Mouse (Mus musculus) lung, adult 2 months (tissue): ENCODE results near the gene Apbb2. TPM values are rescaled to one million over a fixed set of nuclear protein-coding genes. Genes with fewer than 3 reads are reported as not detected.

ENCODE experiments used
- DNase-seq: peaks from one replicate; pipeline ENCODE4 v3.0.0; 2022
- H3K4me1 ChIP-seq: fragments of 200-500 bp; 2 replicates; pipeline ENCODE4 v1.6.1; 2011; ENCODE audit warnings: low read length; ENCODE audit not compliant: control insufficient read depth, insufficient read depth
- H3K4me3 ChIP-seq: fragments of 200-500 bp; replicated peaks from 2 replicates; pipeline ENCODE3; 2011; ENCODE audit warnings: low read depth, mild to moderate bottlenecking, control low read depth, low read length; ENCODE audit errors: extremely low read depth
- CTCF ChIP-seq: fragments of 200-500 bp; IDR thresholded peaks from 2 replicates; pipeline ENCODE4 v1.5.1; 2011; ENCODE audit warnings: mild to moderate bottlenecking, low read length, control low read depth; ENCODE audit not compliant: insufficient read depth
- POLR2A ChIP-seq: fragments of 200-500 bp; IDR thresholded peaks from 2 replicates; pipeline ENCODE4 v1.6.1; 2011; ENCODE audit warnings: low read depth, mild to moderate bottlenecking, control low read depth, low read length, borderline replicate concordance; ENCODE audit errors: extremely low read depth
- WGBS: fragments of 180-500 bp; shearing (Covaris S2); methylation state at CpG from one replicate; pipeline ENCODE4 v1.1.7; 2018; 5-methylcytosine and 5-hydroxymethylcytosine counted together
- polyA plus RNA-seq: library from polyadenylated mRNA; depleted of rRNA; stranded (reverse); fragments of >200 nt; gene quantifications from 2 replicates; pipeline ENCODE4 v1.2.3, GENCODE M21; 2012; rRNA removed

Apbb2 gene
- polyA plus RNA-seq, result 11.7 and 24.6 TPM in 2 replicates

DNA sequence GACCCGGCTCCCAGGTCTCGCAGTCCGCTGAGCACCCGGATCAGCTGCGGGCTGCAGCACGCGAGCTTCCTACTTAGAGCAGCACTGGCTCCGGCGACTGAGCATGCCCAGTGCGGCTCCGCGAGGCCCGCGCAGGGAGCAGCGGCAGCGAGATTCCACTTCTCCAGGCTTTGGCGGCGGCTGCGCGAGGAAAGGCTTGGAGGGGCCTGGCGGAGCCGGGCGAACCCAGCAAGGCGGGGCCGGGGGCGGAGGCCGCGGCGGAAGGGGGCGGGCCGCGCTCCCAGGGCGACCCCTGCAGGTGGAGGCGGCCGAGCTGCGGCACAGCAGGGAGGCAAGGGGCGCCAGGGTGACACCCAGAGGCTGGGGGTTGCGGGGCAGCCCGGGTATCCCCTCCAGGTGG is at the start of gene Apbb2:
Gene Apbb2 (minus strand): TSS at position 188 of the 400 bp plus-strand sequence.
- Histone ChIP-seq H3K4me1 (peaks cover 32% of the 10 kb centered on the region), H3K4me3 (peak within 1 kb of the TSS; percentile 66)
- TF ChIP-seq POLR2A (peak; percentile 79; the same call in 1 of the 2 replicates), CTCF (peak; percentile 13; the same call in 1 of the 2 replicates)
- DNase-seq, result peak; percentile 91
- WGBS, result under 1% methylated on average over 39 of the region's 39 CpGs

DNA sequence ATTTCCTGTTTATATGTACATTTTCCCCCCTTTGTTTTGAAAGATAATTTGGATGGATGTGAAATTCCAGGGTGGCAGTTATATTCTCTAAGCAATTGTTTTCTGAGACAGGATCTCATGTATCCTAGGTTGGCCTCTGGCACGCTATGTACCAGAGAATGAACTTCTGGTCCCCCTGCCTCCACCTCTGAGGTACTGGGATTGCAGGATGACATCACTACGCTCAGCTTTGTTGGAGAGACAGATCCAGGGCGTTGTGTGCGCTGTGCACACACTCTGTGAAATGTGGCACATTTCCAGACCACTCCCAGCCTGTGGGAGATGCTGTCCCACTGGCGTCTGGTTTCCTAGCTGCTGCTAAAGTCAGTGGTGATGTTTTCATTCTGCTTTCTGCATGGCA is 35.6 kb upstream of the Apbb2 start:
- WGBS, result 10% methylated on average over 5 of the region's 5 CpGs
- Histone ChIP-seq H3K4me1 (peaks cover 6% of the 10 kb centered on the region), H3K4me3 (no peak overlapping the region)
- TF ChIP-seq POLR2A (no peak), CTCF (no peak)
- peak; percentile 12 for DNase-seq

DNA sequence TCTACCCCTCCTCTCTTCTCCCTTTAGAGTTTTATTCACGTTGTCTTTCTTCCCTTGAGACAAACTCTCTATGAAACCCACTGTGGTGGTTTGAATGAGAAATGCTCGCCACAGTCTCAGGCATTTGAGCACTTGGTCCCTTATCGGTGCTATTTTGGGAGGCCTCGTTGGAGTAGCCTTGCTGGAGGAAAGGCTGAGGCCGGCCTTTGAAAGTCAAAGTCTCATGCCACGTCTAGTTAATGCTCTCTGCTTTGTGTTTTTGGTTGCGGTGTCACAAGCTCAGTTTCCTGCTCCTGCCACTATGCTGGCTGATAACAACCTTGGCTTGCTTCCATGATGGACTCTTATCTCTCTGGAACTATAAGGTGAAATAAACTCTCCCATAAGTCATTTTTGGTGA is 28.9 kb upstream of the Apbb2 start:
- no peak for DNase-seq
- no peak for TF ChIP-seq POLR2A
- no peak for TF ChIP-seq CTCF
- H3K4me3 ChIP-seq, result no peak overlapping the region
- no peaks in the 10 kb centered on the region for H3K4me1 ChIP-seq
- 35% methylated on average over 7 of the region's 7 CpGs for WGBS

DNA sequence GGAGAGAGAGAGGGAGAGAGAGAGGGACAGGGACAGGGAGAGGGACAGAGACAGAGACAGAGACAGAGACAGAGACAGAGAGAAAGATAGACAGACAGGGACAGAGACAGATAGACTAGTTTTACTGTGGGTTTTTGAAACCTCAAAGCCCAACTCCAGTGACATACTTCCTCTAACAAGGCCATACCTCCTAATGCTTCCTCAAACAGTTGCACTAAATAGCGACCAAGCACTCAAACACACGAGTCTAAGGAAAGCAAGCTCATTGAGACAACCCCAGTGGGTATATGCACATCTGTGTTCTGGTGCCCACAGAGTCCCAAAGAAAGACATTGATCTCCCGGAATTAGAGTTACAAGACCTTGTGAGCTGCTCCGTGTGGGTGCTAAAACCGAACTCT is 24.7 kb upstream of the Apbb2 start:
- Histone ChIP-seq H3K4me1 (no peaks in the 10 kb centered on the region), H3K4me3 (no peak overlapping the region)
- no peak for DNase-seq
- TF ChIP-seq CTCF (no peak), POLR2A (no peak)
- WGBS, result 85% methylated on average over 5 of the region's 5 CpGs

DNA sequence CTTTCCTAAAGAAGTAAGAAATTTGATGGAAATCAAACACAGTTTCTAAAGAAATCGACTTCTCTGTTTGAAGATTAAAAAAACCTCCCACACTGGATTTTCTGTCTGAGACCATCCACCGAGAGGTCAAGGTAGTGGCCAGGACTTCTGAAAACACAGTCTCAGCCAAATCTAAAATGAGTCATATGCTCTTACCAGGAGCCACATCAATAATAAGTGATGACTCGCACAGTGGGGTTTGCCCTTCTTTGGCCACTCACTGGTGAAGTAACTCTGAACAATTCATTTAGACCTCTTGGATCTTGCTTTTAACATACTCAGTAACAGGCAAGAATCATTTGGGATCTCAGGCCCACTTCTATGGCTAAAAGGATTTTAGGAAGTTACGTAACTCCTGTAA is 23.6 kb upstream of the Apbb2 start:
- 77% methylated on average over 4 of the region's 4 CpGs for WGBS
- H3K4me3 ChIP-seq, result no peak overlapping the region

DNA sequence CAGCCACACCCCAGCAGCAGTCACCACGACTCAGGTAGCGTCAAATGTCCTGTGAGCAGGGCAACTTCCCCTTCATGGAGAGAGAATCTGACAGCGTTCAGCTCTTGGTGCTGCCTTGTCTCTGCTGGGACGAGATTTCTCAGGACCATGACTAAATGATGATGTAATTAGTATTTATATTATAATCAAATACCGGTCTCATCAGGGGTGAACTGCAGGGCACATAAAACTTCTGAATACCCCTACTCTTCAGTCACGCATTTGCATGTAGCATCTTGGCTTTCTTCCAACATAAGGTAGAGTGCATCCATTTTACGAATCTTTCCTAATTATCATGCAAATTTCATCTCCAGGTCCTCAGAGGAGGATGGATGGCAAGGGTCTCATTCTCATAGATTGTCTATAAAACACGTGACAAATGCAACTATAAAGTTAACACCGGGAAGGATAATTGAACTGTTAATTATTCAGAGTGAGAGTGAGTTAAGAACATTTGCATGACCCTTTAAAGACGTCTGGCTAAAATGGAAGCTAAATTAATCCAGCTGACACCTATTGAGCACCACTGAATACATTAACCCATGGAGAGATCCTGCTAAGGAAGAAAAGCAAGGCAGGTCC is 17.0 kb upstream of the Apbb2 start:
- Histone ChIP-seq H3K4me1 (no peaks in the 10 kb centered on the region), H3K4me3 (no peak overlapping the region)
- WGBS, result 62% methylated on average over 10 of the region's 10 CpGs
- no peak for TF ChIP-seq CTCF
- TF ChIP-seq POLR2A, result no peak
- DNase-seq, result no peak

More for the DNA sequence above, 23.6 kb upstream of the Apbb2 start:
- TF ChIP-seq POLR2A (no peak), CTCF (no peak)
- DNase-seq, result no peak
- no peaks in the 10 kb centered on the region for H3K4me1 ChIP-seq

DNA sequence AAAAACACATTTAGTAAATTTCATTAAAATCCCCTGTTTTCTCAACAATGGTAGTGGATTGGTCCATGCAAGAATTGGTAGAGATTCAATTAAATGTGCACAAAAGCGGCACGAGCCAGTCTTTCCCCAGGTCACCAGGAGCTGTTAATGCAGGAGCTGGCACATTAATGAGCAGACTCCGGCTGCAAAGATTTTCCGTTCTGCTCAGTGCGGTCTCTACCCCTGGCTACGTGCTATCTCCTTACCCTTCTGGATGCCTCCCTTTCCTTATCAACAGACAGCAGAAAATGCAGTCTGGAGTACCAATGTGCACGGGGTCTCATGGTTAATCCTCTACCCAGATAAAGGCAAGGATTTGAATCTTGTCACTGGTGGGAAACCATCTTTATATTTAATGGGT is 9.2 kb upstream of the Apbb2 start:
- no peak for TF ChIP-seq CTCF
- TF ChIP-seq POLR2A, result no peak

DNA sequence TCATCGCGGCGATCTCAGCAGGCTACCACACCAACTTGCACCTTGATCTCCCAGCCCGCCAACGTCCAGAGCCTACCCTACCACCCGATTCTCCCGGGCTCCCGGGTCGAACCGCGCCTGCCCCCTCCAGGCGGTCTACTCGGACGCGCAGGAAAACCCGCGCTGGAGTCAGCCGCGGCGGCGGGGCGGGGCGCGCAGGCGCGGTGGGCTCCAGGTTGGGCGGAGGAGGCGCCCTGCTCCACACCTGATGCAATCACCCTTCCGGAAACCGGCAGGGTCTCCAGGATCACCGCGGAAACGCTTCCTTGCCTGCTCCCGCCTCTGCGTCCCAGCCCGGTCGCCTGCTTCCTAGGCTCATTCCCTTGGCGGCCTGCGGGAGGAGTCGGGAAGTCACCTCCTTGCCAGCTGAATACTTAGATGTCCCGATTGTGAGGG is 1.6 kb upstream of the Apbb2 start:
- TF ChIP-seq CTCF (no peak), POLR2A (peak; percentile 35; the same call in 1 of the 2 replicates)
- DNase-seq, result peak; percentile 84
- H3K4me1 ChIP-seq, result peaks cover 20% of the 10 kb centered on the region
- under 1% methylated on average over 41 of the region's 41 CpGs for WGBS
- H3K4me3 ChIP-seq, result peak overlapping the region; percentile 79

More for the DNA sequence above, 9.2 kb upstream of the Apbb2 start:
- H3K4me3 ChIP-seq, result no peak overlapping the region
- whole genome bisulfite sequencing, result 57% methylated on average over 7 of the region's 7 CpGs
- no peak for DNase-seq
- no peaks in the 10 kb centered on the region for H3K4me1 ChIP-seq

DNA sequence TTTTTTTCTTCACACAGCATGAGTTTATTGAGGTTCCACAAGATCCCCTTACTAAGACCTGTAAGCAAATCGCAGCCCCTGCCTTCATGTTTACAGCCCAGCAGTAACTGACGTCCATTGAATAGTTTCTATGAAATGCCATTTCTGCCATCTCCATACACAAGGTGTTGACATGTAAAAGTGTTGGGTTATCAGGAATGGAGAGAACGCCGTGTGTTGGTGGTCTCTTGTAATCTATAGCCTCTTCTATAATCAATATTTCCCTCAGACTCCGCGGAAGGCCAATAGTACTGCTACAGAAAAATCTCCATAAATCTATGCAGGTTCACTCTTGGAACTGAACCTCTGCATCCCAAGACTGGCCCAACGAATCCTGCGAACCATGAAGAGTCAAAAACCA is 1.1 kb upstream of the Apbb2 start:
- peaks cover 24% of the 10 kb centered on the region for H3K4me1 ChIP-seq
- DNase-seq, result no peak
- H3K4me3 ChIP-seq, result peak overlapping the region; percentile 79
- no peak for TF ChIP-seq CTCF
- no peak for TF ChIP-seq POLR2A
- 54% methylated on average over 8 of the region's 8 CpGs for WGBS

DNA sequence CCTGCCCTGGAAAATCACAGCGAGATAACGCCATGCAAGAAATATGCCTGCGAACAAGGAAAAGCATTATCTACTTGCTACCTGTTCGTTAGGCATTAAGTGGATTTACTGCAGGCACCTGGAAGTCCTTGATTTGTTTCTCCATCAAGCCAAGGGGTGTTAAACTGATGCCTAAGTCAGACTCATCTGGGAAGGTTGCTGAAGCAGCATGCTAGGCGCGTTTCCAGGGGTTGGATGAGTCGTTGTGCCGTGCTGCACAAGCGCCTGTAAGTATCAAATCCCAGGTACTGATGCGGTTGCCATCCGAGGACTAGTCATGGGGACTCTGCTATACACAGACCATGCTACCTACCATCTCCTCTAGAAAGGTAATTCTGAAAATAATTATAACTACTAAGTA is 611 bp upstream of the Apbb2 start:
- no peak overlapping the region for H3K4me3 ChIP-seq
- TF ChIP-seq POLR2A (no peak), CTCF (no peak)
- peaks cover 29% of the 10 kb centered on the region for H3K4me1 ChIP-seq
- WGBS, result 48% methylated on average over 11 of the region's 11 CpGs
- no peak for DNase-seq
